Mouse (Mus musculus) G1E (cell line): ENCODE data around the gene Slc25a53.

Experiments used
- GATA2 ChIP-seq: IDR thresholded peaks from 2 replicates; pipeline ENCODE4 v1.6.1; 2012; ENCODE audit warnings: low read depth, low read length, inconsistent platforms, borderline replicate concordance
- TAL1 ChIP-seq: conservative IDR thresholded peaks from 2 replicates; pipeline ENCODE4 v1.6.1; 2012; ENCODE audit warnings: low read depth, low read length, inconsistent platforms, mixed read lengths

DNA sequence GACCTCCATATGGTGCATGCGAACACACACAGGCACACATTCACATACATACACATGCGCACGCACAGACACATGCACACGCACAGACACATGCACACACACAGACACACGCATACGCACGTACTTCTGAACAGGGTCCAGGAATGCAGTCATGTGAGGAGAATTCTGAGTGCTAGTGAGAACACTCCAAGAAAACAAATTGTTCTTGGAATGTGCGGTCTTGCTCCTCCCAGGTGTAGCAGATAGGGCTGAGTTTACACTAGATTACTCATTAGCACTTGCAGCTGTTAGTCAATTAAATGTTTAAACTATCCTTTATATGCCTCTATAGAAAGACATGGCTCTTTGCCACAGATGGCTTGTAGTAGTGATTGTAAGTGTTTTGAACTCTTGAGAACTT is 7.2 kb downstream of the Slc25a53 start:
- TF ChIP-seq GATA2 (no peak), TAL1 (no peak)
